Mouse (Mus musculus): ENCODE results near the gene Gstm2. TPM values are rescaled to one million over a fixed set of nuclear protein-coding genes. Genes with fewer than 3 reads are reported as not detected.
"Not testable (repeated sequence)": the region's sequence is repeated elsewhere in the genome, so short reads cannot be mapped to it uniquely, and the experiment has no call there.

Gene Gstm2
- total RNA-seq, 2 experiments from 2014 or later, result 95.2 to 129 TPM

DNA sequence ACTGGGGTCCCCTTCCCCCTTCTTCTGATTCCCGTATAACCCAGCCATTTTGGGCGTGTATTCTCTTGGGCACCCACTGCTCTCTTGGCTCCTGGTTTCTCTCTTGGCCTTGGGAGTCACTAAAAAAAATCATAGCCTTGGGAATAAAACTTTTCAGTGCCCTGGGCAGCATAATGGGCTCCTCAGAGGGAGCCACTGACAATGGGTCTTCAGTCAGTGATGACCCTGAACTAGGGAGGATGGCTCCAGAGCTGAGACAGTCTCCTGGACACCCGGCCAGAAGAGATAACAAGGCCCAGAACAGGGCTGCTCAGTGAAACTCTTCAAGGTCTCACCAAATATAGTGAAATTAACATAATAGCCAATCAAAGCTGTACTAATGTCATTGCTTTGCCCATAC lies 12.3 kb upstream of the Gstm2 start:
- no peak for DNase-seq (ENCODE audit: low spot score)

DNA sequence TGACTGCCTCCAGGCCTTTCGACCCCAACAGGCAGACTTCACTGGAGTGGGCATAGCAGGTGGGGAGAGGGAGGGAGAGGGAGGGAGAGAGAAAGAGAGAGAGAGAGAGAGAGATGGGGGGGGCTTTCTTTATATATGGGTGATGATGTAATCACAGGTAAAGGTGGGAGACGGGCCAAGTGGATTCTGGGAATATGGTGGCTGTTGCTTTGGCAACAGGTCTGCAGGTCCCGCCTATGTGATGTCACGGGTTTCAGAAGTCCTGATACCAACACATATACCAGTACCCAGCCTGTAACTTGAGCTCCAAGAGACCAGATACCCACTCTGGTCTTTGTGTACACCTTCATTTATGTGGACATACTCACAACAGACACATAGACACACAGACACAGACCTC lies 10.3 kb upstream of the Gstm2 start:
- DNase-seq (ENCODE audit: low spot score), result no peak

DNA sequence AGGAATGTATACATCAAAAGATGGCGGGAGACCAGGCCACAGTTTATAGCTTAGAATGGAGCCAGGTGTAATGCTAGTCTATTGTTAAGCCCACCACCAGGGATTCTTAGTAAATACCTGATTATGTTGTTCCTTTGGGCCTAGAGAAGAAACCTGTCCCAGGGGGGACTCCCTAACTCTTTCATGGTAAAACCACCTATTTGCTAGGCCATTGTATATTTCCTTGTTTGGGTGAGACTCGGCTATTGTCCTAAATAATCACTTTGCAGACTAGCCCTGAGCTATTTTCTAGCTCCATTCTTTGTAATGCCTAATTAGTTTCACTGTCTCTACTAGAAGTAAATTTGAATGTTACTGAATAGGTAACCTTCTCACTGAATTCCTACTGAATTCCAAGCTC lies 9.7 kb upstream of the Gstm2 start:
- not testable (repeated sequence) for DNase-seq (ENCODE audit: low spot score)

DNA sequence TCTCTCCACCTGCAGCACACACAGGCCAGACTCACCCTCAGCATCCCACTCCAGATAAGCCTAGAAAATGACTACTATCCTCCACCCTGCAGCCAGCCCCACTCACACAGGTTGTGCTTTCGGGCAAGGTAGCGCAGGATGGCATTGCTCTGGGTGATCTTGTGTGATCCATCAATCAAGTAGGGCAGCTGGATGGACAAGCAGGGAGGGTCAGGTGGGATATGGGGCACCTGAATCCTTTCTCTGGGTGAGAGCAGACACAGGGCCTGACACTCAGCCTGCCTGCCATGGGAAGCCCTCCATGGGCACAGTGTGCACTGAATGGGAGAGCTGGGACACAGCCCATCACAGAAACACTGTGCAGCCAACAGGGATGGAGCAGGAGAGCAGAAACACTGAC lies 1.1 kb downstream of the Gstm2 start:
- not testable (repeated sequence) for DNase-seq (ENCODE audit: low spot score)

DNA sequence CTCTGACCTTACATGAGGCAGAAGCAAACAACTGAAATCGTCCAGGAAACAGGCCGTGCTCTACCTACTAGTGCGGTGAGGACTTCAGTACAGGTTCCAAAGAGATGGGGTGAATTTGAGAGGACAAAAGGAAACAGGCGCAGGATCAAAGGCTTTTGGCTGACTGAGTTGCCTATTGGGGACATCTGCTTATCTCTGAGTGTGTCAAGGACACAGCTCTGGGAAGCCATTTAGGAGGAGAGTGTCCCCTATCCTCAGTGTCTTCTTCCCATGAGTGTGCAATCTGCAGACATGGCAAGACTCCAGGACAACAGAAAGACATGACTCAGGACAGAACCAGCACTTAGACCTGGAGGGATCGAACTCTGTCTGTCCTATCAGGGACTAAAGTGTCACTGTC lies 1.8 kb downstream of the Gstm2 start:
- DNase-seq (ENCODE audit: low spot score), result no peak

DNA sequence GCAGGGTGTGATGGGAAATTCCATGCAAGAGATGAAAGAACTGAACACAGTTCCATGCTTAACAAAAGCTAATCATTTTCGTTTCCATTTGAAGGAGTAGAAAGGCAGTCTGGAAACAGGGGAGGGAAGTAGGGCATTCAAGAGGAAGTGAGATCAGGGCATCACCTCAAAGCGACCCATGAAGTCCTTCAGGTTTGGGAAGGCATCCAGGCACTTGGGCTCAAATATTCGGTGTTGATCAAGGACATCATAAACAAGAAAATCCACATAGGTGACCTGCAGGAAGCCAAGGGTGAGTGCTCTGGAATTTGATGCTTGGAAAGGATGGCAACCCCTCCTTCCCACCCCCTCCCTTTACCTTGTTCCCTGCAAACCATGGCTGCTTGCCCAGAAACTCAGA lies 2.5 kb downstream of the Gstm2 start:
- DNase-seq (ENCODE audit: low spot score), result no peak

DNA sequence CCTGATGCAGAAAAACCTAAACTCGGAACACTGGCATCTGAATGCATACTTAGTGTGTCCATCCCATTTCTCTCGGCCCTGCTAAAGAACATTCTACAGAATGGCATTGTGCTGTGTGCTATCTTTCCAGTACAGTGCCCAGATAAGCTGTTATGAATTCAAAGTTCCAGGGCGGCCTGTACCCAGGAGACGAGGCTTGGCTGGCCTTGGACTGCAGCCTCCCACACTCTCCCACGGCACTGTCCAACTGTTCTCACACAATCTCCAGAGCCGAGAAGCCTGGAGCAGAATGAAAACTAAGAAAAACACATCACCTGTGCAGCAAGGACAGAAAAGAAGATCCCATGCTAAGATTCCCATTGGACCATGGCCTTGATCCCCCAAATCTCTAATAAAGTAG lies 3.5 kb downstream of the Gstm2 start:
- no peak for DNase-seq (ENCODE audit: low spot score)

DNA sequence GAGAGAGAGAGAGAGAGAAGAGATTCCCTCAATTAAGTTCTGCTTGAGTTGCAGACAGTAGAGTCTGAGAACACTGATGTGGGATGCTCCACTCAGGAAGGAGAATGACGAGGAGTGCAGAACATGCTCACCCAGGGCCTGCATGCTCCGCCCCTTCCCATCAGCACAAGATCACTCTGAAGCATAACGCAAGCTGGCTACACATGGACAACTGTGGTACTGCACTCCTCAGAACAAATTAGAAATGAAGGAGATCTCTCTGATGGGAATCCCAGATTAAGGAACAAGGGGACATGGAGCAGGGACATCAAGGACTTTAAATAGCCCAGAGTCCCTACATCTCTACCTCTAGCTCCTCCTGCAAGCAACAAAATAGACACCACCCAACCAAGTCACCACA lies 5.0 kb downstream of the Gstm2 start:
- no peak for DNase-seq (ENCODE audit: low spot score)

DNA sequence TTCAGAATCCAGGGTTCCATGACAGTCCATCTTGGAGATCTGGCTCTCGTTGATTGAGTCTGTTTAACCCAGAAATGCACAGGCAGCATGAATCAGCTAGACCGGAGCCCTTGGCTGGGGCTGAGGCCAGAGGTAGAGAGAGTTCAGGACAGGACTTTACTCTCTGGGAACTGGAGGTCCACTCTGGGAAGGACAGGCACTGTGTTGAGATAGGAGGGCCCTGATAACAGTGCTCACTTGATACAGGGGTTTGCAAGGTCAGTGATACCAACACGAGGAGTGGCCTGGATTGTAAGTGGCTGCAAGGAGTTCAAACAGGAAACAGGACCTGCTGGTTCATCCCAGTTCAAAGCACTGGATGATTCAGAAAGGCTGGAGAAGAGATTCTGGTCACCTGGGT lies 8.6 kb downstream of the Gstm2 start:
- DNase-seq (ENCODE audit: low spot score), result no peak

DNA sequence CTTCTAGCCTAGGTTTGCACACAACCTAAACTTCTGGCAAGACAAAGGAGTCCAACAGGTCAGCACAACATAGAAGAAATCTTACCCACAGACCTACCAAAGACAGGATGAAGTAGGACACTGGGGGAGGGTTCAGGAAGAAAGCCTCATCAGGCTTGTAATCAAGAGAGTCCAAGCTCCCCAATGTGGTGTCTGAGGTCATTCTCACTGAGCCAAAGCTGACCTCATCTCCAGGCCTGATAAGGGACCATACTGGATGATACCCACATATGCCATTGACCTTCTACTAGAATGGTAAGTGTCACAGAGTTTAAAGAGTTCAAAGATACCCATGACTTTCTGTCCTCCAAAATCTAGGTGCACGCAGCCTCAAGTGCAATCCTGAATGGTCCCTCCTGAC lies 12.0 kb downstream of the Gstm2 start:
- DNase-seq (ENCODE audit: low spot score), result no peak

DNA sequence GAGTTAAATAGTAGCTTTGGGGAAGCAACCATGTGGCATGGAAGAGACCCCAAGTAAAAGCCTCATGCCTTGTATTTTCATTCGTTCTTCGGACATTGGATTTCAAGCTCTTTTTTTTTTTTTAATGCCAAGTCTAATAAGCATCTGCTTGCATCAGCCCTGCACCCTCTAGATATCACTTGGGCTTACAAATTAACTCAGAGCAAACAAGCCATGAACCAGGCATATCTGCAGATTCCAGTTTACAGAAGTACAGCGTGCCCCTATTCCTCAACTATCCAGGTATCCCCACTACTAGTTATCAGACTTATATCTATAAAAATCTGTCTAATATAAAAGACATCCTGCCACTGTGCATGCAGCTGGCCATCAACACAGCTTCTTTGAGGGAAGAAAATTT lies 14.2 kb downstream of the Gstm2 start:
- no peak for DNase-seq (ENCODE audit: low spot score)

DNA sequence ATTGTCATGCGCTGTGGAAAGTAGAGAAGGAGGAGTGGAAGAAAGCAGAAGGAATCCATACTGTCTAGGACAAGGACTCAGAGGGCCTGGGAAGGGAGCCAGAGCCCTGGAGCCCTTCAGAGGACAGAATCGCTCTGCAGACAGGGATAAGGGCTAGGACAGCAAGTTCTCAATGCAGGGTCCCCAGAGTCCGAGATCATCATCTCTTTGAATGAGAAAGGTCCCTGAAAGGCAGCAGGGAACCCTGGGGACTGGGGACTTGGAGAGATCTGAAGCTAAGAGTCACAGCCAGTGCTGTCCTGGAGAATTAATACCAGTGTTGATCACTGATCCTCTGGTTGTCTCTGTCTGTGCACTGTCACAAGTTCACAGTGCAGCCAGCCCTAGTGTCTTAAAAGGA lies 15.2 kb downstream of the Gstm2 start:
- not testable (repeated sequence) for DNase-seq (ENCODE audit: low spot score)

DNA sequence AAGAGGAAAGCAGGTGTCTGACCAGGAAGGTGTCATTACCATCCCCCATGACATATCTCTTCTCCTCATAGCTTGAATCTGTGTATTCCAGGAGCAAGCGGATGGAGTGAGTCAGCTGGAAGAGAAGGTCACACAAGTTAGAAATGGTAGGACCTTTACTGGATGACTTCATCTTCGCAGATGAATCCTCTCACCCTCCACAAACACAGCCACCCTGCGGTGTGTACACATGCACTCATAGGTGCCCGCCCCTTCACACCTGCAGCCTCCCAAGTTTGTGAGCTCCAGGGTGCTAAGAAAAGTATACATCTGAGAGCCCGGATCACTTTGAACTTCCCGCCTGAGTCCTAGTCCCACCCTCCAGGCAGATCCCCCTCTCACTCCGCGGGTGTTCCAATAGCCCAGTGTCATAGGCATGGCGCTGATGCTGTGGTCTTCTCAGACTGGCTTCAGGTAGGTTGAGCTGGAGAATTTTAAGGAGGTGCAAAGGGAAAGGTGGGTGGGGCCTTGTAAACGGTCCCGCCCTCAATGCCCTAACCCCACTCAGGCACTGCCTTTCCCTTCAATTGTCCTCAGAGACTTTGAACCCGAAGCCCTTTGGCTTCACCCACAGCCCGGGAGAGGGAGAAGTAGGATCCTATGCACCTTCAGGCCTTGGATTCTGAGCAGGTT lies 17.4 kb downstream of the Gstm2 start, which contains the start of gene Gstm3:
Gstm3 (minus strand) TSS at position 560 of the 672 bp plus-strand sequence.
- no peak for DNase-seq (ENCODE audit: low spot score)

DNA sequence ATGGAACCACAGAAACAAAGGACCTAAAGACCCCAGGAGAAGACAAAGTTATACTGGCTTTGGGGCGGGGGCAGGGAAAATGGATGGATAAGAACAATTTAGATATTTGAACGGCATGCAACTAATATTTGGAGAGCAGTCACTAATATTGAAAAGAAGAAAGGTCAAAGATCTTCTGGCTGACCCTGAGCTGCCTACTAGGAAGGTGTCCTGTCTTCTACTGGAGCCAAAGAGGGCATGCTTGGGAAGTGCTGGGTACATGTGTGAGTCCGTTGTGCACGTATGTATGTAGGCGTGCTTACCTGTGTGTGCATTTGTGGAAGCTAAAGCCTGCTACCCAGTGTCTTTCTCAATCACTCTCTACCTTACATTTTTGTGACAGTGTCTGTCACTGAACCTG lies 19.6 kb downstream of the Gstm2 start:
- no peak for DNase-seq (ENCODE audit: low spot score)

DNA sequence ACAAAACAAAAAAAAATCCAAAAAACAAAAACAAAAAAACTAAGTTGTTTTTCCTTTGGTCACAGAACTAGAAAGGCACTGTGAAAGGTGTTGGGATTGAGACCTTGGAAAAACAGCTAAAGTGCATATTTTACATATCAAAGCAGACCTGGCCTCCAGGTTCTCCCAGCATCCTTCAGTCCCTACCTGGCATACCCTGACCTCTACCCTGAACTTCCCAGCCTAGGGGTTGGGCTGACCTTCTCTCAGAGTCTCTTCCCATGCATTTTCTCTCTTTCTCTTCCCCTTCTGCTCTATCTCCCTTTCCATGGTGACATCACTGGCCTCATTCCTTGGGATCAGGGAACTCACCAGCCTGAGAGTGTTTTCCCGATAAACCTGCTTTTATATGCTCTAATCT lies 20.7 kb downstream of the Gstm2 start:
- no peak for DNase-seq (ENCODE audit: low spot score)

DNA sequence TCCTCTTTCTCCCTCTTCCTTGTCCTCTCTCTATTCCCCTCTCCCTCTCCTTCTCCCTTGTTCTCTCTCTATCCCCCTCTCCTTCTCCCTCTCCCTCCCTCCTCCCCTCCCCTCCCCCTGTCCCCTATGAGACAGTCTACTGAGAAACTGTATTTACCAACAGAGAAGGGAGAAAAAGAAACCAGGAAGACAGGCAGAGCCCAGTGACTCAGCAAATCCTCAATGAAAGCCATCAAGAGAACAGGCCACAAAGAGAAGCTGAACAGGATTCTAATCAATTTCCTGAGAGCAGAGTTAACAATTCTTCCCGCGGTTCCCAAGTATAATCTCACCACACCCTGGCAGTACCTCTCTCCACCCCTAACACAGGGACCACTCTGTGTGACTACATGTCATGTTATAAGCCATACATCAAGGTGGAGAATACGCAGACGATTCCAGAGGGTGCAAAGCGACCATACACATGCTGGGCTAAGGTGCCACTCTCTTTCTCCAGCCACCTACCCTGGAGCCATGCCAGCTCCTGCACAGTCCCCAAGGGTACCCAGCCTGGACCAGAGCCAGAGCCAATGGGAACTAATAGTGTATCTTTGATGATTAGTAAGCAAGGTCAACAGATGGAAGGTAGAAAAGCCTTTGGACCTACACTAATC lies 21.5 kb downstream of the Gstm2 start:
- no peak for DNase-seq (ENCODE audit: low spot score)

DNA sequence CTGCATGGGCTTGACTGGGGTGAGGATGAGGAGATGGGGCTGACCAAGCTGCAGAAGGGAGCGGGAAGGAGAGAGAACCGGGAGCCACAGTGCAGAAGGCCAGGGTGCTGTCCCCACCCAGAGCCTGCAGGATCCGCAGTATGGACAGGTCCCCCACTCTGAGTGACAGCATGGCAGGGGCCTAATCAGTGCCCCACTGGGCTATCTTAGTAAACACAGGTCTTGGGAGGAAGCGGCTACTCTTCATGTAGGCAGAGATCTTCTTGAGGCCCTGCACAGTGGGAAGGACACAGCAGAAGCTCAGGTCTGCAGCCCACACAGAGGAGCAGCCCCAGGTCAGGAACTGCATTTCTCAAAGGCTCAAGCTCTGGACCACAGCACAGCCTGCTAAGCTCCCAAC lies 22.2 kb downstream of the Gstm2 start:
- no peak for DNase-seq (ENCODE audit: low spot score)

DNA sequence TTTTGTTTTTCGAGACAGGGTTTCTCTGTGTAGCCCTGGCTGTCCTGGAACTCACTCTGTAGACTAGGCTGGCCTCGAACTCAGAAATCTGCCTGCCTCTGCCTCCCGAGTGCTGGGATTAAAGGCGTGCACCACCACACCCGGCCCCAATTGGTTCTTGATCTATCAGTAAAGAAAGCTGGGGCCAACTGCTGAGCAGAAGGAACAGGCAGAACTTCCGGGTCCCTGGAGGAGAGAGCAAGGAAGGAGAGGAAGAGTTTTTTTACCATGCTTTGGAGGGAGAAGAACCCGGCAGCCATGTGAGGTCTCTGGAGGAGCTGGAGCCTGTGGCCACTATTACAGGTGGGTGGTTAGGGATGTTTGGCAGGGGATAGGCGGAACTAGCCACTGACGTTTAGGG lies 31.0 kb downstream of the Gstm2 start:
- not testable (repeated sequence) for DNase-seq (ENCODE audit: low spot score)

DNA sequence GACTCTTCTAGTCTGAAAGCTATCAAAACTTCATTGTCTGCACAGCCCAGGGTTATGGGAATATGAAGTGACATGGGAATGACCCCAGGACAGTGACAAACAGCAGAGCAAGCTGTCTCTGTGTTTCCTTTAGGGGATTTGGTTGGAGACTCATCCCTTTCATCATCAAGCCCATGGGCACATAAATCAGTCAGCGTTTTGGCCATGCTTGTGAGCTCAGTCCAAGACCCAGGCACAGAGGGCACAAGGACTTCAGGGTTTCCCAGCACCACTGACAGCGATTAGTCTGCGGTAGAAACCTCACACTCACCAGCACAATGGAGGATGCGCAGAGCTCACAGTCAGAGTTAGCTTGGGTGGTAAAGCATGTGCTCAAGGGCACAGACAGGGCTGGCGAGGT lies 32.3 kb downstream of the Gstm2 start:
- DNase-seq (ENCODE audit: low spot score), result no peak

DNA sequence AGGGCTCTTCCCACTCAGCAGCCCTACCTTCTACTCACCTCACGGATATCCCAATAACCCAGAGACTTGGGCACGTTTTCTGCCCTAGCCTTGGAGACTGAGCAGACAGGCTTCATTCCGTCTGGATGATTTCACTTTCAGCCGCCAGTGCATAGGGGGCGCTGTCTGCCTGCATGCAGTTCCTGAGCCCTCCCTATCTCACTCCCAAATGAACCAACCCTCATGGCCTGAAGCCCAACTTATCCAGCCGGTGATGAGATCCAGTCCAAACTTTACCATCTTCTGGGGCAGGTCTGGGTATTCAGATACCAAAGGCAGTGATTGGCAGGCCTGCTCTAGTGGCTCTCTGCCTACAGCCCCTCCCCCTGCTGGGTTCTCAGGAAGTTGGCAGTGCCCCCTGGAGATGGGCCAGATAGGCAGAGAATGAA lies 32.9 kb downstream of the Gstm2 start:
- DNase-seq (ENCODE audit: low spot score), result peak; percentile 88

DNA sequence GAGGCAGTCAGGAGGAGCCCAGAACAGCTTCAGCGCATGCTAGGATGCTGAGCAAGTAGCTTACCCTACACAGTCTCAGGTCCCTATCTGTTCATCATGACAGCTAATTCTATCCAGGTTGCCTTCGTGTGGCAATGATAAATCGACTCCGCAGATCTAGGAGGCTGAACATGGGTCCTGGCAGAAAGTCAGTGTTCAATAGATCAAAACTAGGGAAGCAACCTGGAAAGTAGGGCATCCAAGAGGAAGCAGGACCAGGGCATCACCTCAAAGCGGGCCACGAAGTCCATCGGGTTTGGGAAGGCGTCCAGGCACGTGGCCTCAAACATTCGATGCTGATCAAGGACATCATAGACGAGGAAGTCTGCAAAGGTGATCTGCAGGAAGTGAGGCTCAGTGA lies 35.7 kb downstream of the Gstm2 start:
- no peak for DNase-seq (ENCODE audit: low spot score)

DNA sequence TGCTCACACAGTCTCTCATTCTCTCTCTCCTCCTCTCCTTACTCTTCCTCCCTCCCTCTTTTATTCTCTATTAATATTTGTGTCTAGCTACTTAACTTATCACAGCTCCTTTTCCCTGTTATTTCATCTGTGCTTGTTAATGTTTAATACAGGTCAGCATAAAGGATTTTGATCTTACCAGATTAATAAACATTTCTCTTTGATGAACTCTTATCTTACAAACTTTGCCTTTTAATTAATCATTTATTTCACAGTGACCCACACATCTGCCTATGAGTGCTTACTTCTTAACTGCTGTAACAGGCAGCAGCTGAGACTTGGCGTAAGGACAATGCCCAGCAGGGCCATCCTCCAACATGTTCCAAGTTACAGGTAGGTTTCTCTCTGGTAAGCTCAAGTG lies 36.8 kb downstream of the Gstm2 start:
- DNase-seq (ENCODE audit: low spot score), result not testable (repeated sequence)

DNA sequence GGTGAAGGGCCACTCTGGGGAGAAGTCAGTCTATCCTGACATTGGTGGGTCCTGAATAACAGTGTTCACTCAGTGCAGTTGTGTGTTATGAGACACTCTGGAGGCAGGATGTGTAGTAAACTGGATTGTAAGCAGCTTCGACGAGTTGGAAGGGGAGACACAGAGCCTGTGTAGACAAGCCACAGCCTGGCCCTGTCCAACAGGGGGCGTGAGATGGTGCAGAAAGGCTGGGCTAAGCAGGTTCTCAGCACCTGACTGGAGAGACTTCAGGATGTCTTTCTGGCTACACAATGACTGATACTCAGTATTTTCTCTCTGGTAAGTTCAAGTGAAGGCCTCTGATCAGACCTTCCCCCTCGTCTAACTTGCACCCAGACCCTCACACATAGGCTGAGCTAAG lies 40.5 kb downstream of the Gstm2 start:
- no peak for DNase-seq (ENCODE audit: low spot score)

Measured in gastrocnemius, adult 18-20 months (tissue).